Mouse (Mus musculus): ENCODE measurements at regions not wholly inside any gene's neighbourhood (a gene's known extent, or its start where the extent isn't known, plus 50 kb on each side); places are given as distances from the start of the nearest gene placed in this dataset.

DNA sequence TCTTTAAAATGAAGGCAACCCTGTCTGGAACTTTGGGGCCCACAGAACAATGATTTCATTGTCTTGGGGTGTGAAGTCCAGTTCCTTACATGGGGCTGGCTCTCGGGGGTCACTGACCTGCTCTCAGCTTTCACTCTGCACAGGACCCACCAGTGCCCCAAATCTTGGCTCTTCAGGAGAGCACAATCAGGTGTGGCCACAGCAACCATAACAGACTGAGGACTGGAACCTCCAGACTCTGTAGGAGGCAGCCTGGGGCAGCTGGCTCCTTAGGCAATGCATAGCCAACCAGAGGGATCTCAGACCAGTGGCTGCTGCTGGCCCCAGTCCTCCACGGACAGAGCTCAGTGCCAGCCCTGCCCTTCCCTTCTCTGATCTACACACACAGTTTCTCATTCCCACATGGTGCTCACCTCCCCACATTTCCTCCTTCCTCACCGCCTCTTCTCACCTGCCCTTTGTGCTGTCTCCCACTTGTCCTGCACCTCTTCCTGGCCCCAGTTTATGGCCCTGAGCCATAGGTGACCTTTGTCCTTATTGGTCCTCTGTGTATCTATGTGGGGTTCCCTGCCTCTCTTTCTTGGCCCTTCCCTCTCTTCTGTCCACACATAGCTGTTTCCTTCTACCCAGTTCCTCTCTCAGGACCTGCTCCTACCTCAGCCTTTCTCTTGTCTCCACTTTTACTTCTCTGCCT lies 151.9 kb upstream of the Zmiz1 start:
- no peak for DNase-seq

- no peak for DNase-seq
Observed at GRCm38 (mm10) chr14:25308051-25308450, 150.9 kb upstream of the Zmiz1 start.

- no peak for DNase-seq
Observed at GRCm38 (mm10) chr14:25310671-25311151, 148.3 kb upstream of the Zmiz1 start.

- DNase-seq, result no peak
Observed at GRCm38 (mm10) chr14:25311475-25311874, 147.5 kb upstream of the Zmiz1 start.

DNA sequence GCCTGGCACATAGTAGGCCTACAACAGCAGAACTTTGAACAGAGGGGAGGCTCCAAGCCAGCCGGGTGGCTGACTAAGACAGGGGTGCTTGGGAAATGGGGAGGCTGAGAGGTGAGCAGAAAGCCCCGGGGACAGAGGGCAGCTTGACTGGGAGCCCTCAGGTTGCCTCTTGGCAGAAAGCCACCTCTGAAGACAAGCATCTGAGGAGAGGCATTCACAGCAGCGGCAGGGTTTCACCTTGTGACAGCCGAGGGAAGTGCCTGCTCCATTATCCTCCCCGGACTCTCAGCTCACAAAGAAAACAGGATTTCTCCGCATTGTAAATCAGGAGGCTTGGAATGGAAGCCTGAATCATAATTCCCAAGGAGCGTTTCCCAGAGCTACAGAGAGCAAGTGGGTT lies 146.8 kb upstream of the Zmiz1 start:
- no peak for DNase-seq

DNA sequence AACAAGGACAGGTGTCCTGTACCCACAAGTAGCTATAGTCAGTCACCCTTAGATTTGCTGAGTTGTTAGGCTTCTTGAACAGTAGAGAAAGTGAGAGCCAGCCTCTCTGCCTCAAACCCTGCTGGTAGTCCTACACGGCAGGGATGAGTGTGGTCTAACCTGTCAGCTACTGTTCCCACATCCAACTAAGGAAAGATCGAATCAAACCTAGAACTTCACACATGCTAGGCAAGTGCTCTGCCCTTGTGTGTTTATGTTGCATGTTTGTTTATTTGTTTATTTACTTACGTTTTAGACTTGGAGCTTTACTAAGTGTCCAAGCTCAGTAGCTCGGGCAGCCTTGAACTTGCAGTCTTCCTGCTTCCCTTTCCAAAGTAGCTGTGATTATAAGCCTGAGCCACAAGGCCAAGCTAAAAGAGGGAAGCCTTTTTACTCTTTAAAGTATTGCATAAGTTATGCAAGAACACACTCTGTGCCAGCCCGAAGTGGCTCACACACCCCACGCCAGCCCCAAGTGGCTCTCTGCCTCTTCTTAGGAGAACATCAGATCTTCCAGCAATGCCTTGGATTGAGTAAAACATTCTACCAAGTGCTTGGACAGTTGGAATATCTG lies 146.1 kb upstream of the Zmiz1 start:
- no peak for DNase-seq

DNA sequence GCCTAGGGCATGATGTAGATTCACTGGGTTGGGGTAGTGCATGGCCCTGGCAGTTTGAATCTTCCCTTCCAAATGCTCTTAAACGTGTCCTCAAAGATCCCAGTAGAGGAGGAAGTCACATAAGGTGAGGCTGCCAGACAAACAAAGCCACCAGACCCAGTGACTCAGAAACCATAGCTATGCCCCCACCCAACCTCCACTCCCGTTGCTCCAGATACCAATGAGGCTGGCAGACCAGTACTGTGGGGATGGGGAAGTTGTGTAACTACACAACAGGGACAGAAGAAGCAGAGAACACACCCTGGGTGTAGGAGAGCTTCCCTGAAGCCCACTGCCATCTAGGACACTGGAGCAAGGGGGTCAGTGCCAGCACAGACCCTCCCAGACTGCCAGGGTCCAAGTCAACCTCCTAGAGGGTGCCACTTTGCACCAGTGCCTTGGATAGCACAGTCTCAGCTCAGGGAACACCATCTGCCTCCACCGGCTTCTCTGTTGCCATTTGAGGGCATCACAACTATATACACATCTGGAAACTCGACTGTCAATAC lies 145.2 kb upstream of the Zmiz1 start:
- no peak for DNase-seq

DNA sequence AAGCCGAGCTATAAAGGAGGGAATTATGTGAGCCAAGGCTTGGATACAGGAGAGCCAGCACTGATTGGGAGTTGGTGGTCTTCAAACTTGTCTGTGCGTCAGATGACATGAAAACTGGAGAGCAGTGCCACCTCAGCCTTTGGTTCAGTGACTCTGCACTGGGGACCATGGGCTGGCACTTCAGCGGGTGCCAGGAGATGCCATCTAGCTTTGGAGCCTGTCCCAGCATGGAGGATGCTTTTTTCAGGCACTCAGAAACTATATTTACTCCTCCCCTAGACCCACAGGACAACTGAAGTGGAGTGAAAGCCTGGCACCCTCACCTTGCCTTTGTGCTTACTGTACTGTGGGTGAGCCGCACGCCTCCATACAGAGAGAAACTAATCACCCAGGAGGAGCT lies 142.5 kb upstream of the Zmiz1 start:
- no peak for DNase-seq

DNA sequence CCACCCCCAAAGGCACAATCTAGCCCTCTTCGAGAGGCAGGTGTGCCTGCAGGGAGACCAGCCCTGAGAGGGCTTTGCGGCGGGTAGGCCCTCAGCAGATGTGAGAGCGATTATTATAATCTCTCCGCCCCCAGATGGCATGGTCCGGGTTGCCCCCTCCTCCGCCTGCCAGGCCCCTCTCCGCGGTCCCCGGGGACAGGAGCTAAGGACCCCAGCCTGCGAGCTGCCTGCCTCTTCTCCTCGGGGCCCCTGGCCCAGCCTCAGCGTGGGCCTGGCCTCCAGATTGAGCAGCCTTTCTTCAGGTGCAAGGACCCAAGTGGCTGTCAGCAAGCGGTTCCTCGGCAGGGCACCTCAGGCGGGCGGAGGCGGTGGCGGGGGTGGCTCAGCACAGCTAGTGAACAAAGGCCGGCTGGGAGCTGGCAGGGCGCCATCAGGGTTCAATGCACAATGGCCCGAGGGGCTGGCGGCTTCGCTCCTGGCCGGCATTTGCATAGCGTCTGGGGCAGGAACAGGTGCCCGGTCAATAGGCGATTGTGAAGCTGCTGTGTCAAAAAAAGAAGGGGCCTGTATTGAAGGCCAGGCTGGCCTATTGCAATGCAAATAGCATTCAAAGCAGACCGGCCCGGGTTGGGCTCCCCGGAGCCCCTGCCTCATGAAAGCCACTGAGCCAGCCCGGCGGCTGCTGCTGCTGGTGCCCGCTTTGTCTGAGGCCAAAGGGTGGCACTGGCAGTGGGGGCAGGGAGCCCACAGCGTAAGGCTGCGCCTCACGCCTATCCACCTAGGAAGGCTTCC lies 141.1 kb upstream of the Zmiz1 start:
- DNase-seq, result peak; percentile 76

- no peak for DNase-seq
Observed at GRCm38 (mm10) chr14:25318909-25319308, 140.1 kb upstream of the Zmiz1 start.

DNA sequence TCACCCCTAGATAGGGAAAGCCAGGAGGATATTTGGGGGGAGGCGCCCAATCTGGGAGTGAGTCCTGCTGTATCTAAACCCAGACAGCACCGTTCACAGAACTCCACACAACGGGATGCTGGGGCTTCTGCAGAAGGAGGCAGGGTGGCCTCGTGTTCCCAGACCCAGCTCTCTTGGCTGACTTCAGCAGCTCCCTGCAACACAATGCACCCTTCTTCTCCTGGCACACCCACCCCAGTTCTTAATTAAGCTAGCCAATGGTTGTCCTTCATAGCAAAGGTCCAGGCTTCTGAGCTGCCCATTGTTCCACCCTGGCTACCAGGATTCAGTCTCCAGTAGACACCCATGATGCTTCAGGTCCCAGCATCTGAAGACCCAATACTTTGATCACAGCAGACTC lies 138.8 kb upstream of the Zmiz1 start:
- no peak for DNase-seq

DNA sequence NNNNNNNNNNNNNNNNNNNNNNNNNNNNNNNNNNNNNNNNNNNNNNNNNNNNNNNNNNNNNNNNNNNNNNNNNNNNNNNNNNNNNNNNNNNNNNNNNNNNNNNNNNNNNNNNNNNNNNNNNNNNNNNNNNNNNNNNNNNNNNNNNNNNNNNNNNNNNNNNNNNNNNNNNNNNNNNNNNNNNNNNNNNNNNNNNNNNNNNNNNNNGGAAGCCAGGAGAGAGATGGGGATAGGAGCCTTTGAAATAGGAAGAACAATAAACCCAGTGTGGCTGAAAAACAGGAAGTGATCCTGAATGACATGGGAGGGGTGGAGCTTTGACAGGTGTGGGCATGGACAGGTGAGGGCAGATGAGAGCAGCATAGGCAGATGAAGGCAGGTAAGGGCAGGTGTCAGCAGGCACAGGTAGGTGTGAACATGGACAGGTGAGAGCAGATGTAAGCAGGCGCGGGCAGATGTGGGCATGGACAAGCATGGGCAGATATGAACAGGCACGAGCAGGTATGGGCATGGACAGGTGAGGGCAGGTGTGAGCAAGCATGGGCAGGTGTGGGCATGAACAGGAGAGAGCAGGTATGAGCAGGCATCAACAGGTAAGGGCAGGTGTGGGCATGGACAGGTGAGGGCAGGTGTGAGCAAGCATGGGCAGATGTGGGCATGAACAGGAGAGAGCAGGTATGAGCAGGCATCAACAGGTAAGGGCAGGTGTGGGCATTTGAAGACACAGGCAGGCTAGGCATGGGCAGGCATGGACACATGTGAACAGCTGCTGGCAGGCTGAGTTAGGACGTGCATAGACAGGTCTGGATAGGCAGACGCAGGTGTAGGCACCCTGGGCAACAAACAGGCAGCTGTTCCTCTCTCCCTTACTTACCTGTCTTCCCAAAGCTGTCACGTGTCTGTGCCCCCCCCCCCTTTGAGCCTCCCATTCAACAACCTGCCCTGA lies 135.2 kb upstream of the Zmiz1 start:
- DNase-seq, result no peak

DNA sequence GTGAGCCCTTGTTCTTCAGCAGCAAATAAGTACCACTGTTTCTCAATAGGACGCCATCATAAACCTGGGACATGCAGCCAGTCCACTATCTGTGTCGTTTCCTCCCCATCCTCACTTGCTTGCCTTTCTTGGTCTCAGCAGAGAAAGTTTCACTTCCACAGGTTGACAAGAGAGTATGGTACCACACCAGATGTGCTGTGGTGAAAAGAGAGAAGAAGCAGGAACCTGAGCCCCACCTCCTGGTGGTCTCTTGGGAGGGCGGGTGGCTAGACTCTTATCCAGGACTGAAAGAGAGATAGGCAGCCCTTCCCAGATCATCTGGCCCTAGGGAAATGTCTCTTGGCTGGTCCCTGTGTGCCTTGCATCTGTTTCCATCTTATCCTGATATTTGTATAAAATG lies 133.1 kb upstream of the Zmiz1 start:
- no peak for DNase-seq

DNA sequence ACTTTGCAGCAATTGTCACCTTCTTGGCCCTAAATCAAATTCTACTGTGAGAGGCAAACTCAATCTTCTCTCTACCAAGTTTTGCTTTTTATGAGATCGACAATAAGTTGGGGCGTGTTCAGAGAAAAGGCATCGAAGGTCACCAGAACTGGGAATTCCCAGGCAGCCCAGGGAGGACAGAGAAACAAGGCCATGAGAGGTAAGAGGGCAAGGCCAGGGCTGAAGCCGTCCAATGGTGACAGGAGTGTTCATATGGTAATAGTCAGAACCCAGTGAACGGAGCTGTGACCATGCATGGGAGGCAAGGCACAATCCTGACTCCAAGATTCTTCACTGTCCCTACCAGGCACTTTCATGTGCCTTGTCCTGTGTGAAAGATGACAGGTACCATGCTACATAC lies 130.8 kb upstream of the Zmiz1 start:
- DNase-seq, result no peak

GRCm38 (mm10) chr14:25334186-25334585 lies 124.8 kb upstream of the Zmiz1 start:
- DNase-seq, result no peak

- no peak for DNase-seq
Observed at GRCm38 (mm10) chr14:25336875-25337274, 122.1 kb upstream of the Zmiz1 start.

DNA sequence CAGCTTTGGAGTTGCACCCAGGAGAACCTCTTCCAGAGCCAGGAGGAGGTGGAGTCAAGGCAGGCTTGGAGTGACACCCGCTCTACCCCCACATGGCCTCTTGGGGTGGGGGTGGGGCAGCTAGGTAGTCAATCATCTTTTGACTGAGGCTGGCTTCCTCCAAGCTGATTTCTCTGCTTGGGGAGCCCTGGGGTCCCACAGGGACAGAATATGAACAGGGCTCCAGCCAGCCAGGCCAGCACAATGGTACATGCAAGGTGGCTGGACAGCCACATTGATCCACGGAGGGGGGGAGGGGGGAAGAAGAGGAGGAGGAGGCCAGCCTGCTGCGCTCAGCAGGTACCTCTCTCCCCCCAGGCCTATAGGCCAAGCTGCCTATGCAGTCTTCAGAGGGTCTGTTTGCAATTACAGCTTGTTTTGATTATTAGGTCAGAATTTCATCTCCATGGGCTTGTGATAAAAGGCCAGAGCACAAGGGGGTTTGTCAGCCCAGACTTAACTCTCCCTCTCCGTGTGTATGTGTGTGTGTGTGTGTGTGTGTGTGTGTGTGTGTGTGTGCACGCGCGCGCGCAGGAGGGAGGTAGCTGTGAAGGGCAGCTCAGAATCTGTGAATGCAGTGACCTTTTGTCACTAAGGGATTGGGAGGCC lies 120.5 kb upstream of the Zmiz1 start:
- DNase-seq, result no peak

DNA sequence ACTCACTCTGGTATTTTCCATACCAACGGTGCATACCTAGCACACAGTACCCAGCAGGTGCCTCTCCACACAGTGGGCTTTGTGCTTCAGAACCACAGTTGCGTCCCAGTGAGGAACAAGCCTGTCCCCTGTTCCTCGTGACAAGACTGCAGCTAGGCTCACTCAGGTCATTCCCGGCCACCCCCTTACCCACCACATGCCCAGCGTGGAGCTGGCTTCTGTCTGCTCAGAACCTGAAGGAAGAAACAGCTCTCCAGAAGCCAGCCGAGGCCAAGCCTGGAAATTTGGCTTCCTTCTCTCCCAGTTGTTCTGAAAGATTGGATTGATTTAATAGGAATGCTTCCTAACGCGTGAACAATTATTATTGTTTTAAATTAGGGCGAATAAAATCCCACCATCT lies 118.1 kb upstream of the Zmiz1 start:
- DNase-seq, result no peak

DNA sequence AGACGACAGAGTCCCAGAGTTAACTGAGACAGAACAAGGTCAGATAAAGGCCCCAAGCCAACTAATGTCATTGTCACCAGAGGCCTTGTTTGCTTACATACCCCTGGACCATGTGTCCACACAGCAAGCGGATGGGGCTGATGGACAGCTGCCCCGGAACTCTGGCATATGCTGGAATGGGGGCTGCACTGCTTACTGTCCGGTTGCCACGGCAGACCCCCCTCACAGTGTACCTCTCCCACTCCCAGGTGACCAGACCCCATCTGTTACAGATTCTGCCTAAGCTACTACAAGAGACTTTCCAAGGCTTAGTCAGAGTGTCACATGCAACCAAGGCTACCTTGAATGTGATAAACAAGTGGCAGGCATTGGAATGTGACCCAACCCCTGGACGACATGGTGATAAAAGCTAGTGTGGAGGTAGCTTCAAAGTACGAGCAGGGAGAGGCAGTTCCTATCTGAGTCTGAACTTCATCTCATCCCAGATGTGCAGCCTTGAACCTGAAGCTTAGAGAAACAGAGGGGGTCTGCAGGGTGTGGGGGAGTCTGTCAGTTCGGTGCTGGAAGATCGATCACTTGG lies 117.0 kb upstream of the Zmiz1 start:
- DNase-seq, result no peak

DNA sequence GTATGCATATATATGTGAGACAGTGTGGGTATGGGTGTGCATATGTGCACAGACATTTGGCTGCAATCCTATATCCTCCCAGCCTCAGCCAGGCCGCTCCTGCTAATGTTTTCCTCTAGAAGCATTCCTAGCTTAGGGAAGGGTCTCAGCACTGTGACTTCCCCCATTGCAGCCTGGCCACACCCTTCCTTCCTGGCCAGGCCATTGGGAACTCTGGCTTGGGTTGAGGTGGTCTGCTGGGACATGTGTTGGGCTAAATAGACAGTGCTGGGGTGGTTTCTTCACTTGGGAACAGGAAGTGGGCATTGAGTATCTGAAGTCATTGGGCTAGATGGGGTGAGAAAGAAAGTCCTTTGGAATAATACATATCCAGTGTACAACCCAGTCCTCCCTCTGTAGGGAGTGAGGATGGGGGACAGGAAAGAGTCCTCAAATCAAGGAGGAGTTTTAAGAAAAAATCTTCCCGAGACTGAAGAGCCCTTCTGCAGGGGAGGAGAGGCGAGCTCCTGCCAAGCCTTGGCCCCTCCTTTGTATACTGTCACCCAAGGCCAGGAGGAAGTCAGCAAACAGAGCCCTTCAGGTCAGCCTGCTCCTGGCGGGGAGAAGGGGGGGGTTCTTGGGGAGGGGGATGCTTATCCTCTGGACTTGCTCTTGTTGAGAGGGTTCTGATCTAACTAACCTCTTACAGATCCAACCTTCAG lies 116.0 kb upstream of the Zmiz1 start:
- no peak for DNase-seq

Data from adrenal gland, postnatal 25 days (tissue).